Mouse (Mus musculus) heart, postnatal 0 days (tissue): ENCODE results near the gene Mettl14. TPM values are rescaled to one million over a fixed set of nuclear protein-coding genes. Genes with fewer than 3 reads are reported as not detected.

Source experiments
- ATAC-seq: fragments of 200-750 bp; cut with Nextera tagmentation; 2 replicates; pipeline ENCODE4 v1.8.0; 2017; ENCODE audit warnings: low read depth, moderate number of reproducible peaks, moderate library complexity; ENCODE audit not compliant: insufficient read depth
- DNase-seq: peaks from one replicate; pipeline ENCODE4 v3.0.0-alpha.2; 2016; ENCODE audit warnings: low spot score
- H3K27ac ChIP-seq: fragments of 300-500 bp; sonication (generic); 2 replicates; pipeline ENCODE4 v1.5.1; 2014; ENCODE audit warnings: low read depth, mild to moderate bottlenecking
- H3K27me3 ChIP-seq: fragments of 300-500 bp; sonication (generic); 2 replicates; pipeline ENCODE4 v1.6.1; 2014; ENCODE audit warnings: low read length, mixed read lengths; ENCODE audit not compliant: control insufficient read depth, insufficient read depth
- H3K36me3 ChIP-seq: fragments of 300-500 bp; sonication (generic); replicated peaks from 2 replicates; pipeline ENCODE4 v1.6.1; 2014; ENCODE audit warnings: low read length, mixed read lengths; ENCODE audit not compliant: control insufficient read depth, insufficient read depth
- H3K4me1 ChIP-seq: fragments of 300-500 bp; sonication (generic); 2 replicates; pipeline ENCODE4 v1.6.1; 2014; ENCODE audit warnings: antibody characterized with exemption; ENCODE audit not compliant: control insufficient read depth, insufficient read depth
- H3K4me2 ChIP-seq: fragments of 300-500 bp; sonication (generic); 2 replicates; pipeline ENCODE4 v1.6.1; 2014; ENCODE audit warnings: low read depth, mild to moderate bottlenecking, low read length, moderate library complexity
- H3K4me3 ChIP-seq: fragments of 300-500 bp; sonication (generic); 2 replicates; pipeline ENCODE4 v1.5.1; 2014; ENCODE audit warnings: low read depth, low read length
- H3K9ac ChIP-seq: fragments of 300-500 bp; sonication (generic); replicated peaks from 2 replicates; pipeline ENCODE4 v1.6.1; 2014; ENCODE audit warnings: low read depth, low read length, mixed read lengths
- H3K9me3 ChIP-seq: fragments of 300-500 bp; sonication (generic); replicated peaks from 2 replicates; pipeline ENCODE4 v1.6.1; 2016; ENCODE audit warnings: low read length; ENCODE audit not compliant: control insufficient read depth
- CTCF ChIP-seq: IDR thresholded peaks from 2 replicates; pipeline ENCODE4 v1.5.1; 2016; ENCODE audit warnings: antibody characterized with exemption, control low read depth, low read depth
- EP300 ChIP-seq: IDR thresholded peaks from 2 replicates; pipeline ENCODE4 v1.6.1; 2016; ENCODE audit warnings: antibody characterized with exemption, low read depth
- WGBS: fragments of 180-500 bp; shearing (Covaris S2); extraction: QIAGEN DNeasy Blood & Tissue Kit; methylation state at CpG from one replicate; pipeline ENCODE4 v1.1.7; 2014; 5-methylcytosine and 5-hydroxymethylcytosine counted together
- polyA plus RNA-seq: library from polyadenylated mRNA; unstranded; fragments of >200 nt; fragmentation: Nextera tagmentation; extraction: Ambion mirVana; gene quantifications from 2 replicates; pipeline ENCODE4 v1.2.1, GENCODE M21; 2015
- total RNA-seq: library from RNA; depleted of rRNA; stranded (reverse); fragments of >200 nt; gene quantifications from 2 replicates; pipeline ENCODE4 v1.2.3, GENCODE M21; 2014; ENCODE audit warnings: low replicate concordance; rRNA removed

Gene Mettl14
- total RNA-seq, result 4.4 and 4.7 TPM in 2 replicates
- polyA plus RNA-seq, result 15.1 and 15.2 TPM in 2 replicates

- DNase-seq, result peak; percentile 98
- peaks cover 13% of the 10 kb centered on the region for H3K36me3 ChIP-seq
- peak within 1 kb of the TSS; percentile 90 for H3K27ac ChIP-seq
- peaks cover 9% of the 10 kb centered on the region; the same call in 1 of the 2 replicates for H3K4me1 ChIP-seq
- ATAC-seq, result peak; percentile 99
- peak within 1 kb of the TSS; percentile 85 for H3K4me2 ChIP-seq
- H3K27me3 ChIP-seq, result no peaks in the 10 kb centered on the region
- peak within 1 kb of the TSS; percentile 73 for H3K9ac ChIP-seq
- under 1% methylated on average over 40 of the region's 41 CpGs for WGBS
- TF ChIP-seq EP300 (no peak), CTCF (no peak)
- H3K9me3 ChIP-seq, result no peaks in the 10 kb centered on the region
- peak within 1 kb of the TSS; percentile 77 for H3K4me3 ChIP-seq
Measured at GRCm38 (mm10) chr3:123385486-123386156, at the start of gene Mettl14. Gene Mettl14, minus strand, starts transcription at chr3:123386108.

DNA sequence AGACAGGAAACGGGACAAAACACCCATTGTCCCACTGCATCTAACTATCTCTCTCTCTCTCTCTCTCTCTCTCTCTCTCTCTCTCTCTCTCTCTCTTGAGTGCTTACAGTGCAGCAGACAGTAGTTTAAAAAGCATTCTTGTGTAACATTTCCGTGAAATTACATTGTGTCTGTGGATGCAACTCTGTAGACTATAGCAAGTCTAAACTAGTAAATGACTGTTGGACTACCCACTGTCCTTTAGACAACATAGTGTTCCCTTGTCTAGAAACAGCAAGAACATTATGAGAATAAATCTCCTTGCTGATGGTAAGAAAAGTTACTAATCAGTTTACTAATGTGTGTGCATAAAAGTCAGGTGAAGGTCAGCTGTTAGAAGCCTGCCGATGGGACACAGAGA, 47.5 kb upstream of the Mettl14 start:
- Histone ChIP-seq H3K27me3 (no peaks in the 10 kb centered on the region), H3K4me2 (no peak overlapping the region), H3K4me1 (0 out of 2 replicates have a peak, but pooled peaks cover 4% of the 10 kb centered on the region), H3K4me3 (no peak overlapping the region), H3K36me3 (no peaks in the 10 kb centered on the region), H3K9ac (no peak overlapping the region), H3K27ac (no peak overlapping the region), H3K9me3 (no peaks in the 10 kb centered on the region)
- ATAC-seq, result no peak
- DNase-seq, result no peak
- no peak for TF ChIP-seq CTCF
- TF ChIP-seq EP300, result no peak
- 69% methylated on average over 3 of the region's 3 CpGs for WGBS

- H3K27ac ChIP-seq, result no peak overlapping the region
- no peak for DNase-seq
- no peaks in the 10 kb centered on the region for H3K27me3 ChIP-seq
- no peak for ATAC-seq
- H3K9me3 ChIP-seq, result no peaks in the 10 kb centered on the region
- H3K4me1 ChIP-seq, result 0 out of 2 replicates have a peak, but pooled peaks cover 4% of the 10 kb centered on the region
- TF ChIP-seq EP300 (no peak), CTCF (no peak)
- no peaks in the 10 kb centered on the region for H3K36me3 ChIP-seq
- WGBS, result 25% methylated on average over 5 of the region's 5 CpGs
- no peak overlapping the region for H3K9ac ChIP-seq
- H3K4me2 ChIP-seq, result no peak overlapping the region
- H3K4me3 ChIP-seq, result no peak overlapping the region
Measured at GRCm38 (mm10) chr3:123431951-123432674, 46.2 kb upstream of the Mettl14 start.

GRCm38 (mm10) chr3:123429597-123430458, 43.9 kb upstream of the Mettl14 start:
- H3K36me3 ChIP-seq, result no peaks in the 10 kb centered on the region
- H3K4me3 ChIP-seq, result no peak overlapping the region
- ATAC-seq (no peak), DNase-seq (no peak)
- TF ChIP-seq CTCF, result no peak
- no peak for TF ChIP-seq EP300
- H3K4me2 ChIP-seq, result no peak overlapping the region
- H3K27me3 ChIP-seq, result no peaks in the 10 kb centered on the region
- no peak overlapping the region for H3K27ac ChIP-seq
- no peak overlapping the region for H3K9ac ChIP-seq
- 0 out of 2 replicates have a peak, but pooled peaks cover 4% of the 10 kb centered on the region for H3K4me1 ChIP-seq
- 60% methylated on average over 22 of the region's 22 CpGs for WGBS
- no peaks in the 10 kb centered on the region for H3K9me3 ChIP-seq

DNA sequence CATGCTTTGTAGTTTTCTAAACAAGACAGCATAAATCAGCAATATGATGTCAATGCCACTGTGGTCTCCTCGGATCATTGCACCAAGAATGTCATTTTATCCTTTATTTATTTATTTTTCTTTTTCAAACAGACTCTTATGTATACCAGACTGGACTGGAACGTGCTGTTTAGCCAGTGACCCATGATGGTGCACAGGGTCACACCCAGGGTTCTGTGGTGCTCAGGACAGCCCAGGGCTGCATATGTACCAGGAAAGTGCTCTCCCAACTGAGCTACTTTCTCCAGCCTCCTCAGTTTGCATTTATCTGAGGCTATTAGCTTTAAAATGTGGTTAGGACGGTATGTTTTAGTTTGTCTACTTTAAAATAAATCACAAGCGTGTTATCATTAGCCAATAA, 42.1 kb upstream of the Mettl14 start:
- 67% methylated on average over 4 of the region's 4 CpGs for WGBS
- H3K9ac ChIP-seq, result no peak overlapping the region
- H3K4me3 ChIP-seq, result no peak overlapping the region
- 0 out of 2 replicates have a peak, but pooled peaks cover 4% of the 10 kb centered on the region for H3K4me1 ChIP-seq
- H3K4me2 ChIP-seq, result no peak overlapping the region
- TF ChIP-seq EP300 (no peak), CTCF (no peak)
- H3K27ac ChIP-seq, result no peak overlapping the region
- DNase-seq (no peak), ATAC-seq (no peak)
- no peaks in the 10 kb centered on the region for H3K27me3 ChIP-seq
- no peaks in the 10 kb centered on the region for H3K9me3 ChIP-seq
- no peaks in the 10 kb centered on the region for H3K36me3 ChIP-seq
